Mouse (Mus musculus) liver, embryonic 14.5 days (tissue): ENCODE data around the gene Ppp1r21.

Source experiments
- CTCF ChIP-seq: IDR thresholded peaks from 2 replicates; pipeline ENCODE4 v1.5.1; 2016; ENCODE audit warnings: antibody characterized with exemption, low read depth, control low read depth
- EP300 ChIP-seq: IDR thresholded peaks from 2 replicates; pipeline ENCODE4 v1.6.1; 2016; ENCODE audit warnings: antibody characterized with exemption, low read depth

- no peak for TF ChIP-seq CTCF
- no peak for TF ChIP-seq EP300
Measured at GRCm38 (mm10) chr17:88553473-88554087, 23.7 kb downstream of the Ppp1r21 start.
